Mouse (Mus musculus) common myeloid progenitor, adult 5-6 weeks (primary cell): ENCODE measurements around the gene Ybx2. TPM values are rescaled to one million over a fixed set of nuclear protein-coding genes. Genes with fewer than 3 reads are reported as not detected.

Experiments
- ATAC-seq: replicated peaks from 2 replicates; pipeline ENCODE4 v1.8.0; 2016; ENCODE audit warnings: low read depth, mild to moderate bottlenecking, moderate TSS enrichment, inconsistent platforms; ENCODE audit not compliant: poor library complexity, severe bottlenecking
- total RNA-seq: library from RNA; stranded (forward); fragments of 200-1000, 187-1606 nt; gene quantifications from 2 replicates; pipeline ENCODE4 v1.2.3, GENCODE M21; 2017

The Ybx2 gene
- total RNA-seq, 1 experiment from 2014 or later, result not detected

DNA sequence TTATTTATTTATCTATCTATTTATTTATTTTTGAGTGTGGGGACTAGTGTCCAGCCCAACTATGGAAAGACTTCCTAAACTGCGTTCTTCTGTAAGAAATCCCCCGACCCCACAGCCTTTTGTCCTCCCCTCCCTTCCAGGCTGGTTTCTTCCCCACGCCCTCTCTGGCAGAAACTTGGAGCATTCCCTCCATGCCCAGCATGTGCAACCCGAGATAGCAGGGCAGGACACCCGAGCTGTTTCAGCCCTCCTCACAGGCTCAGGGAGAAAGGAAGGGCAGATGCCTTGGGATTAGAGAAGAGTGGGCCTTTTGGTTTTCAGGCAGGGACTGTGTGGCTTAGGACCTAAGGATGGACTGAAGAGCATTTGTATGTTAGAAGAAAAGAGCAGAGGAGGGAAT is 47.3 kb downstream of the Ybx2 start:
- ATAC-seq, result no peak

DNA sequence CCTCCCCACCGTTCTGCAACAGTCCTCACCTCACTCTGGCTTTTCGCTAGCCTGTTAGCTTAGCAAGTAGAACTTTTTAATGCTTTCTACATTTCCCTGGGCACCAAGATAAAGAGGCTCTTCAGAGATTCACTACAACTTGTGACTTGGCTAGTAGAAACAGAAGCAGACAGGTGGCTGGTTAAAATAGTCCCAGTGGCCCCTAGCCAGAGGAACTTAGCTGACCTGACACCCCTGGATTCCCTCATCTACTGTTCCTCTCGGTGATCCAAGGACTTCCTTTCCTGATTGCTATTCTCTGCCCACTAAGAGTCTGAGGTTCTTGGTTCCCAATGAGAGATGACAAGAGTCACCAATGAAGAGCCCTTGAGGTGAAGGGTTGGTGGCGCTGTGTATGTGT is 47.8 kb downstream of the Ybx2 start:
- ATAC-seq, result no peak

DNA sequence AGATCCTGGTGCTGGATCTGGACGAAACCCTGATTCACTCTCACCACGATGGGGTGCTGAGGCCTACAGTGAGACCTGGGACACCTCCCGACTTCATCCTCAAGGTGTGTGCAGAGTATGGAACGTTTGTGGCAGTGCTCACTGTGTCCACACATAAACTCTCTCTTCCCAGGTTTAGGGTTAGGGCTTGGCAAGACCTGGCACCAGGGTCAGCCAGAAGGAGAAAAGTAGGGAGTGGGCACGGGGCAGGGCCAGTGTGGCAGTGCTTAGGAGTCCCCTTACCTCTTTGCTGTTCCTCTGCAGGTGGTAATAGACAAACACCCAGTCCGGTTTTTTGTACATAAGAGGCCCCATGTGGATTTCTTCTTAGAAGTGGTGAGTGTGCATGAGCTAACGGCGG is 48.8 kb downstream of the Ybx2 start:
- no peak for ATAC-seq

- no peak for ATAC-seq
These were observed 54.4 kb downstream of the Ybx2 start for GRCm38 (mm10) chr11:69989949-69990348.

Other genes with a start within 250 kb of the Ybx2 start
- not detected in 2 replicates for gene Tnfsf12, start 239.9 kb upstream of the Ybx2 start, total RNA-seq
- 2.1 and 3.0 TPM in 2 replicates for gene Tnfsfm13, start 239.7 kb upstream of the Ybx2 start, total RNA-seq
- 59.3 and 132 TPM in 2 replicates for gene Polr2a, start 177.2 kb upstream of the Ybx2 start, total RNA-seq
- not detected in 2 replicates for gene Slc35g3, start 173.8 kb upstream of the Ybx2 start, total RNA-seq
- gene Zbtb4, start 169.9 kb upstream of the Ybx2 start, total RNA-seq, result 2.2 and 2.6 TPM in 2 replicates
- 0.27 and 1.5 TPM in 2 replicates for gene Chrnb1, start 139.9 kb upstream of the Ybx2 start, total RNA-seq
- 2.5 TPM in 1 of 2 replicates, not detected in the other for gene Fgf11, start 133.9 kb upstream of the Ybx2 start, total RNA-seq
- not detected in 2 replicates for gene Tmem102, start 130.2 kb upstream of the Ybx2 start, total RNA-seq
- not detected in 2 replicates for gene Gm39566, start 120.5 kb upstream of the Ybx2 start, total RNA-seq
- not detected in 2 replicates for gene Spem2, start 117.3 kb upstream of the Ybx2 start, total RNA-seq
- gene Spem1, start 113.6 kb upstream of the Ybx2 start, total RNA-seq, result not detected in 2 replicates
- 6.5 and 8.6 TPM in 2 replicates for gene Nlgn2, start 98.0 kb upstream of the Ybx2 start, total RNA-seq
- 245 and 258 TPM in 2 replicates for gene Tmem256, start 97.3 kb upstream of the Ybx2 start, total RNA-seq
- gene Plscr3, start 89.4 kb upstream of the Ybx2 start, total RNA-seq, result 24.6 and 31.0 TPM in 2 replicates
- gene Tnk1, start 77.1 kb upstream of the Ybx2 start, total RNA-seq, result not detected in 2 replicates
- gene Tmem95, start 57.8 kb upstream of the Ybx2 start, total RNA-seq, result not detected in 2 replicates
- 0.39 and 0.50 TPM in 2 replicates for gene Kctd11, start 54.4 kb upstream of the Ybx2 start, total RNA-seq
- 73.1 and 81.7 TPM in 2 replicates for gene Acap1, start 40.3 kb upstream of the Ybx2 start, total RNA-seq
- gene 2810408A11Rik, start 34.8 kb upstream of the Ybx2 start, total RNA-seq, result 5.5 and 5.9 TPM in 2 replicates
- gene Neurl4, start 34.7 kb upstream of the Ybx2 start, total RNA-seq, result 26.9 and 32.3 TPM in 2 replicates
- 42.0 and 78.8 TPM in 2 replicates for gene Gps2, start 21.9 kb upstream of the Ybx2 start, total RNA-seq
- 854 and 864 TPM in 2 replicates for gene Eif5a, start 13.8 kb upstream of the Ybx2 start, total RNA-seq
- gene Slc2a4, start 12.4 kb downstream of the Ybx2 start, total RNA-seq, result 0.78 TPM in 1 of 2 replicates, not detected in the other
- not detected in 2 replicates for gene Cldn7, start 29.0 kb downstream of the Ybx2 start, total RNA-seq
- gene Ctdnep1, start 45.4 kb downstream of the Ybx2 start, total RNA-seq, result 22.1 and 47.1 TPM in 2 replicates
- 41.2 and 47.0 TPM in 2 replicates for gene Elp5, start 46.7 kb downstream of the Ybx2 start, total RNA-seq
- gene Gabarap, start 55.3 kb downstream of the Ybx2 start, total RNA-seq, result 163 and 255 TPM in 2 replicates
- 40.9 and 59.2 TPM in 2 replicates for gene Phf23, start 60.0 kb downstream of the Ybx2 start, total RNA-seq
- 12.6 and 13.1 TPM in 2 replicates for gene Dvl2, start 64.8 kb downstream of the Ybx2 start, total RNA-seq
- gene Acadvl, start 79.6 kb downstream of the Ybx2 start, total RNA-seq, result 43.7 and 46.0 TPM in 2 replicates
- 3.0 and 5.2 TPM in 2 replicates for gene Dlg4, start 81.1 kb downstream of the Ybx2 start, total RNA-seq
- 0.82 TPM in 1 of 2 replicates, not detected in the other for gene Asgr1, start 118.3 kb downstream of the Ybx2 start, total RNA-seq
- not detected in 2 replicates for gene Asgr2, start 156.8 kb downstream of the Ybx2 start, total RNA-seq
- gene Mgl2, start 194.5 kb downstream of the Ybx2 start, total RNA-seq, result 1.1 and 1.5 TPM in 2 replicates
- 7.7 and 7.9 TPM in 2 replicates for gene Clec10a, start 220.4 kb downstream of the Ybx2 start, total RNA-seq